Mouse (Mus musculus): Measurements from ENCODE around the gene Gm11492. TPM values are rescaled to one million over a fixed set of nuclear protein-coding genes. Genes with fewer than 3 reads are reported as not detected.

The Gm11492 gene
- polyA plus RNA-seq, 1 experiment from 2014 or later = not detected

DNA sequence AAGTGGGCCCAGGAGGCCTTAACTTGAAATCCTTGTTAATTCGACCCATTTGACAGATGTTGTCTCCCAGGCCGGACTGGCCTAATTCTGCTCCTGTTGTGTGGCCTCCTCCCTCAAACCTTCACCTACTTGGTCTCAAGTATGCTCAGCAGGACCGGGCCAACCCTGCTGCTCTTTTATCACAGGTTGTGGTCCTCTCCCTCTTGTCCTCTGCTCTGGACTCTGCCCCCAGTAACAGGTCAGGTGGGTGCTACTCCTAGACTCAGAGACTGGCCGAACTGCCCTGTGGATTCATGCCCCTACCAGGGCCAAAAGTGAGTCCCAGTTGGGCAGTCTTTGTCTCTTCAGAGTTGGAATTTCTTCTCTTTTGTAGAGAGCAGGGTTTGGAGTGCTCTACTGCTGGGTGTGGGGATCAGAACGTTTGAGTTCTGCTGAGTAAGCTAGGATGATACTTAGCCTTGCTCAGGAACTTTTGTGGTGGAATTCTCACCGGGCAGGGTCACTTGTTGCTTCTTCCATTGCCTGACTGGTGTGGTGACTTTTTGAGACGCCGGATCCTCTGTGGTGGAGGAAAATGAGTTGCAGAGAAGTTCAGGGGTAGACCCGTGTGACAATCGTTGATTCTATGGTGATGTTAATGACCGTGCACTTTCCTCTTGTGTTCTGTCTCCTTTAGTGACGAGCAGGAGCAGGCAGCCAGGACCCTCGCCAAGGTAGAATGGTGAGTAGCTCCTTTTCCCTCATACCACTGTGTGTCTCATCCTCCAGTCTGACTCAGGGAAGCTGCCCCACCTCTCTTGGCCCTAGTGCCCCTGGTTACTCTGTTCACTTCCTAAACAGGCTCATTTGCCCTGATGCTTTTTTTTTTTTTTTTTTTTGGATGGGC lies 26.5 kb downstream of the Gm11492 start:
- WGBS = 34% methylated on average over 13 of the region's 13 CpGs
- Histone ChIP-seq H3K27ac (replicated peaks) (peak overlapping the region; percentile 93), H3K9ac (peak overlapping the region; percentile 63), H3K4me3 (peak overlapping the region; percentile 73), H3K27me3 (no peaks in the 10 kb centered on the region), H3K4me1 (replicated peaks) (peaks cover 68% of the 10 kb centered on the region), H3K9me3 (no peaks in the 10 kb centered on the region), H3K36me3 (peaks cover 10% of the 10 kb centered on the region), H3K4me2 (peak overlapping the region; percentile 74)
- no peak for ATAC-seq (ENCODE audit: low FRiP score, low read depth)

DNA sequence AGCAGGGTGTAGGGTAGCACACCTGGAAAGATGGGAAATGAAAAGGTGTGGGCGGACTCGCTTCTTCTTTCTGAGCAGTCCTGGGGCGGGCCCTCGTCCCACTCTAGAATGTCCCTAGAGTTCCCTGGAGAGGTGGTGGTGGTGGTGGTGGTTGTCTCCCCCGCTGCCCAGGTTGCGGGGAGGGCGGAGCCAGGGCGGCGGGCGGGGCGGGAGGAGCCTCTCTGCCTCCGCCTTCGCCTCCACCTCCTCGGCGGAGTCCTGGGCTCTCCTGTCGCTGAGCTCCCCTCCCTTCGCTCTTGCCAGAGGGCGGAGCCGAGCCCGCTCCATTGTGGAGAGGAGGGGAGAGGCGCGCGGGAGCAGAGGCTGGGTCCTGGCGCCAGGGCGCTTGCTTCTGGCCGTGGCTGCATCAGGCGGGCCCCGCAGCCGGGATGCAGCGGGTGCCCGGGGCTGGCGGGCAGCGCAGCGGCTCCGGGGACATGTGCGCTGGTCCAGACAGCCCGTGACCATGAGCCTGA lies 28.9 kb downstream of the Gm11492 start:
- ATAC-seq (ENCODE audit: low FRiP score, low read depth) = peak; percentile 49
- no peaks in the 10 kb centered on the region for H3K27me3 ChIP-seq
- H3K4me2 ChIP-seq = peak overlapping the region; percentile 79
- peaks cover 54% of the 10 kb centered on the region for H3K4me1 ChIP-seq (replicated peaks)
- no peaks in the 10 kb centered on the region for H3K9me3 ChIP-seq
- H3K9ac ChIP-seq = peak overlapping the region; percentile 97
- peak overlapping the region; percentile 85 for H3K4me3 ChIP-seq
- peaks cover 33% of the 10 kb centered on the region for H3K36me3 ChIP-seq
- WGBS = 2% methylated on average over 27 of the region's 37 CpGs
- H3K27ac ChIP-seq (replicated peaks) = peak overlapping the region; percentile 90

DNA sequence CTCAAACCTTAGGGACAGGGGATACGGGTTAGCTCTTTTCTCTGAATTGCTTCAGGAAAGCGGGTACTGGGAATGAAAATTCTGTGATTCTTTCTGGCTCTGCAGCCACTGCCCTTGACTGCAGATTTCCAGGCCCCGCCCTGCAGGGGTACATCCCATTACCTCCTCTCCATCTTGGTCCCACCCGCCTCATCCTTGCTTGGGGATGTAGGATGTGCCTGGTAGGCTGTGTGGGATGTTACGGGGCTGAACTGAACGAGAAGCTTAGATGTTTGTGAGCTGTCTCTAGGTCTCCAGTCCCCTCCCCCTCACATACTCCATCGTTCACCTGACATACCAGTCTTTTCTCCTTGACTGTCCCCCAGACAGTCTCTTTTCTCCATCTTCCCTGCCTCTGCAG lies 29.5 kb downstream of the Gm11492 start:
- H3K4me1 ChIP-seq (replicated peaks) = peaks cover 49% of the 10 kb centered on the region
- WGBS = 6% methylated on average over 7 of the region's 7 CpGs

DNA sequence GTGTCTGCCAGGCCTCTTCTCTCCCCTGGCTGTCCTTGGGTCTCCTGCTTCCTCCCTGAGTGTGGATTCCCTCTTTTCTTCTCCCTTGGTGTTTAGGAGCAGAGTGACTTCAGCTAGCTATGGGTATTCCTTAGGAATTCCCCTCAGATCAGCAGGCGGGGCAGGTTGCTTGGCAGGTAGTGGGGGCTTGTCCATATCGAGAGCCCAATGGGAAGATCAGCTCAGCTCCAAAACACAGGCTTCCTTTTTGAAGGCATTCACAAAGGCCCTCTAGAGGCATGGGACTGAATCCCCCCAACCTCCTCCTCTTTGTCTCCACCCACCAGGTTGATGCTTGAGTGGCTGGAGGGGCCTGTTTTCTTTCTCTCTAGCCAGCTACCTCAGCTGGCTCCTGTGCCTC lies 30.0 kb downstream of the Gm11492 start:
- no peaks in the 10 kb centered on the region for H3K27me3 ChIP-seq
- H3K4me3 ChIP-seq = peak overlapping the region; percentile 85
- ATAC-seq (ENCODE audit: low FRiP score, low read depth) = no peak
- no peaks in the 10 kb centered on the region for H3K9me3 ChIP-seq
- peak overlapping the region; percentile 90 for H3K27ac ChIP-seq (replicated peaks)
- peaks cover 44% of the 10 kb centered on the region for H3K36me3 ChIP-seq
- 17% methylated on average over 2 of the region's 2 CpGs for WGBS
- H3K4me2 ChIP-seq = peak overlapping the region; percentile 79
- peaks cover 49% of the 10 kb centered on the region for H3K4me1 ChIP-seq (replicated peaks)
- H3K9ac ChIP-seq = peak overlapping the region; percentile 97

More for the DNA sequence above, 29.5 kb downstream of the Gm11492 start:
- ATAC-seq (ENCODE audit: low FRiP score, low read depth) = no peak
- Histone ChIP-seq H3K36me3 (peaks cover 39% of the 10 kb centered on the region), H3K4me2 (peak overlapping the region; percentile 79), H3K9ac (peak overlapping the region; percentile 97), H3K4me3 (peak overlapping the region; percentile 85), H3K27me3 (no peaks in the 10 kb centered on the region), H3K9me3 (no peaks in the 10 kb centered on the region), H3K27ac (replicated peaks) (peak overlapping the region; percentile 90)

DNA sequence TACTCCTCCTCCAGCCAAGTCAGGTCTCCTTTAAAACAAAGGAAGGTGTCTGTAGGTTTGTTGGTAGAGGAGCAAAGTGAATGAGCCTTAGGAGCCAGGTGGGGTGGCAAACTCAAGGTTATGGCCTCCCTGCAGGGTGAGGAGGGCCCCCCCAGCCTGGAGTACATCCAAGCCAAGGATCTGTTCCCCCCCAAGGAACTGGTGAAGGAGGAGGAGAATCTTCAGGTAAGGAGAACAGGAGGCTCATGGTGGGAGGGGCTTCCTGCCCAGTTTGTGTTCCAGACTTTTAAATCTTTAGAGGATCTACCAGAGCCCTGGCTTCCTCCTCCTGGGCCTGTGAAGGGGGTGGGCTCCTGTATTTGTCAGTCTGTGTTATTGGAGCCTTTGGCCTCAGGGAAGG lies 30.6 kb downstream of the Gm11492 start:
- H3K4me1 ChIP-seq (replicated peaks) = peaks cover 49% of the 10 kb centered on the region
- peaks cover 49% of the 10 kb centered on the region for H3K36me3 ChIP-seq
- H3K4me2 ChIP-seq = peak overlapping the region; percentile 79
- H3K9me3 ChIP-seq = no peaks in the 10 kb centered on the region
- peak overlapping the region; percentile 85 for H3K4me3 ChIP-seq
- no peaks in the 10 kb centered on the region for H3K27me3 ChIP-seq
- no peak for ATAC-seq (ENCODE audit: low FRiP score, low read depth)
- H3K9ac ChIP-seq = peak overlapping the region; percentile 97; the same call in 1 of the 2 replicates
- H3K27ac ChIP-seq (replicated peaks) = no peak overlapping the region

DNA sequence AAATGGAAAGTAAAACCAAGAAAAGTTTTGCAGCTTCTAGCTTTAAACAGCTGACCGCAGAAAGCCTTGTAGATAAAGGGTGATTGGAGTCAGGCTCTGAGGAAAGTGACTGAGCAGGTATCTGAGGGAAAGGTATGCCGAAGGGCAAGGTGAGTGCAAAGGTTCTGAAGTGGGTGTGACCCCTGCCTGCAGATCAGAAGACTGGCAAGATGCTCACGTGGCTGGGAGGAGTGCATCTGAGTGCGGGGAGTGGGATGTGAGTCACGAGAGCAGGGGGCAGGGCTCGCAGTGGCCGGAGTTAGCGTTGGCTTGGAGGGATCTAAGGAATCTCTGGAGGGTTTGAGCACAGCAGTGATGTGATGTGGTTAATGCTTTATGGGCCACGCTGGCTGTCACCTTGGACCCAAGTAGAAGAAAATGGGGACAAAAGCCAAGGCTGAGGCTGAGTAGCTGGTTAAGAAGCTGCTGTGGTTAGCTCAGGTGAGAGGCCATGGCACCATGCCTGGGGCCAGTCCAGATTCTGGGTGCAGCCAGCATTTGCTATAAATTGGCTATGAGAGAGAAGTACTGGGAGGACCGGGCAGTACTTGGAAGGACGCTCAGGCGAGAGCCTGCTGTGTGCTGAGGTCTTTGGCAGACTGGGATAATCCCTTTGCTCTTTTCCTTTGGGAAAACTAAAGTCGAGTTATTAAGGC lies 33.1 kb downstream of the Gm11492 start:
- peaks cover 27% of the 10 kb centered on the region for H3K4me1 ChIP-seq (replicated peaks)
- no peak overlapping the region for H3K4me2 ChIP-seq
- no peak overlapping the region for H3K9ac ChIP-seq
- peaks cover 74% of the 10 kb centered on the region for H3K36me3 ChIP-seq
- ATAC-seq (ENCODE audit: low FRiP score, low read depth) = no peak
- 92% methylated on average over 13 of the region's 13 CpGs for WGBS
- H3K27me3 ChIP-seq = no peaks in the 10 kb centered on the region
- no peak overlapping the region for H3K4me3 ChIP-seq
- H3K9me3 ChIP-seq = no peaks in the 10 kb centered on the region
- H3K27ac ChIP-seq (replicated peaks) = no peak overlapping the region

DNA sequence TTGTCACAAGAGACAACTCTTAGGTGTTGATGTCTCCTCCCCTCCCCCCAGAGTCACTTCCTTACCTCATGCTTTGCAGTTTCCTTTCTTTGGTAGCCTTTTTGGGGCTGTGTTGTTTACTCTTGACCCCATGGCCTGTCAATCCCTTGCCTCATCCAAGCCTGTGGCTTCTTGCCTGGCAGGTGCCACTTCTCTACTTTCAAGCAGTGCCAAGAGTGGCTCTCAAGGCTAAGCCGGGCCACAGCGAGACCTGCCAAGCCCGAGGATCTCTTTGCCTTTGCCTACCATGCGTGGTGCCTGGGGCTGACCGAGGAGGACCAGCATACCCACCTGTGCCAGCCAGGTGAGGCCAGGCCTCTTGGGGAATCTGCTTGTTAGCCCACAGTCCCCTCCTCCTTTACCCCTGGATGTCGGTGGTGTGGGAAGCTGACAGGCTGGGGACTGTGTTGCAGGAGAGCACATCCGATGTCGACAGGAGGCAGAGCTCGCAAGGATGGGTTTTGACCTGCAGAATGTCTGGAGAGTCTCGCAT lies 33.9 kb downstream of the Gm11492 start:
- Histone ChIP-seq H3K4me2 (no peak overlapping the region), H3K4me3 (no peak overlapping the region), H3K27ac (replicated peaks) (no peak overlapping the region), H3K4me1 (replicated peaks) (peaks cover 18% of the 10 kb centered on the region), H3K36me3 (peaks cover 83% of the 10 kb centered on the region), H3K27me3 (no peaks in the 10 kb centered on the region), H3K9ac (no peak overlapping the region), H3K9me3 (no peaks in the 10 kb centered on the region)
- WGBS = 95% methylated on average over 10 of the region's 10 CpGs
- ATAC-seq (ENCODE audit: low FRiP score, low read depth) = no peak

DNA sequence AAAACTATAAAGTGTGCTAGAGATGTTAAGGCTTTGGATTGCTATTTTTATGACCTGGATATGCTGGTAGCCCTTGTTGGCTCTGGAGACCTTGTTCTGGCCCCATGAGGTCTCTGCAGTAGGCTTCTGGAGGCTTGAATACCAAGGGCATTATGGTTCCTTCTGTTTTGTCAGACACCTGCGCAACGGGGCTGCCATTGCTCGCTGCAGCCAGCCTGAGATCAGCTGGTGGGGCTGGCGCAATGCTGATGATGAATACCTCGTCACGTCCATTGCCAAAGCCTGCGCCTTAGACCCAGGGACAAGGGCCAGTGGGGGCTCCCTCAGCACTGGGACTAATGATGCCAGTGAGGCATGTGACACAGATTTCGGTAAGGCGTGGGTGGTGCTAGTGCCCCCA lies 35.8 kb downstream of the Gm11492 start:
- Histone ChIP-seq H3K4me3 (no peak overlapping the region), H3K4me2 (no peak overlapping the region), H3K27ac (replicated peaks) (no peak overlapping the region), H3K9me3 (no peaks in the 10 kb centered on the region), H3K27me3 (no peaks in the 10 kb centered on the region), H3K9ac (no peak overlapping the region), H3K36me3 (peaks cover 98% of the 10 kb centered on the region), H3K4me1 (replicated peaks) (peaks cover 5% of the 10 kb centered on the region)
- no peak for ATAC-seq (ENCODE audit: low FRiP score, low read depth)
- 89% methylated on average over 9 of the region's 9 CpGs for WGBS

DNA sequence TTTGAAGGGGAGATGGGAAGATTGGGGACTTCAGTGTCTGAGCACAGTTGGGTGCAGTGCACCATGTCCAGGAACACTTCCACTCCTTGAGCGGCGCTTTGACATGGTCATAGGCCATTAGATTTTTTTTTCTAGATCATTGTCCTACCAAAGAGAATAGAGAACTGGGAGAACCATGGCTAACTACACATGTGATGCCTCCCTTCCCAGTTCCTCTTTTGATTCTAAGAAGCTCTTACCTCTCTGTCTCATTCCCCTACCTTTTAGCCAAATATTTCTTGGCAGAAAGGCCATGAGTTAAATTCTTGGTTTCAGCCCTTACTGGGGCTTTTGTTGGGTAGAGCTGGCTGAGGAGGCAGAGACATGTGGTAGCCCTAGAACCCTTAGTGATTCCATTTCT lies 37.1 kb downstream of the Gm11492 start:
- H3K4me3 ChIP-seq = no peak overlapping the region
- no peak for ATAC-seq (ENCODE audit: low FRiP score, low read depth)
- no peaks in the 10 kb centered on the region for H3K4me1 ChIP-seq (replicated peaks)
- 95% methylated on average over 2 of the region's 2 CpGs for WGBS
- H3K27me3 ChIP-seq = no peaks in the 10 kb centered on the region
- H3K4me2 ChIP-seq = no peak overlapping the region
- no peak overlapping the region for H3K9ac ChIP-seq
- H3K9me3 ChIP-seq = no peaks in the 10 kb centered on the region
- H3K36me3 ChIP-seq = peaks cover 98% of the 10 kb centered on the region
- H3K27ac ChIP-seq (replicated peaks) = no peak overlapping the region

DNA sequence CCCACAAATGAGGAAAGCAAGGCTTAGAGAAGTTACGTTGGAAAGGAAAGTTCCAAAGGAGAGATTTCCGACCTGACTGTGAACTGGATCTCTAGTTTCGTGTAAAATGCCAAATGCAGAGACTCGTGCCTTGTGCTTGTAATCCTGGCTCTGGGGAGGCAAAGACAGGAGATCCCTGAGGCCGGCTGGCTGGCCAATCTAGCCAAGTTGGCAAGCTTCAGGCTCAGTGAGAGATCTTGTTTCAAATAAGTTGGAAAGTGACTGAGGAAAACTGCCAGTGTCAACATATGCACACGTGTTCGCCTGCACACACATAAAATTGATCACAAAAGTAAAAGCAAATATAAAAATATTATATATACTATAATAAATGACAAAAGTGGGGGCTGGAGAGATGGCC lies 42.8 kb downstream of the Gm11492 start:
- H3K4me2 ChIP-seq = no peak overlapping the region
- H3K9ac ChIP-seq = no peak overlapping the region
- H3K36me3 ChIP-seq = peaks cover 99% of the 10 kb centered on the region
- no peak for ATAC-seq (ENCODE audit: low FRiP score, low read depth)
- no peak overlapping the region for H3K4me3 ChIP-seq
- no peaks in the 10 kb centered on the region for H3K9me3 ChIP-seq
- 89% methylated on average over 7 of the region's 7 CpGs for WGBS
- H3K27me3 ChIP-seq = no peaks in the 10 kb centered on the region
- no peak overlapping the region for H3K27ac ChIP-seq (replicated peaks)
- H3K4me1 ChIP-seq (replicated peaks) = no peaks in the 10 kb centered on the region

DNA sequence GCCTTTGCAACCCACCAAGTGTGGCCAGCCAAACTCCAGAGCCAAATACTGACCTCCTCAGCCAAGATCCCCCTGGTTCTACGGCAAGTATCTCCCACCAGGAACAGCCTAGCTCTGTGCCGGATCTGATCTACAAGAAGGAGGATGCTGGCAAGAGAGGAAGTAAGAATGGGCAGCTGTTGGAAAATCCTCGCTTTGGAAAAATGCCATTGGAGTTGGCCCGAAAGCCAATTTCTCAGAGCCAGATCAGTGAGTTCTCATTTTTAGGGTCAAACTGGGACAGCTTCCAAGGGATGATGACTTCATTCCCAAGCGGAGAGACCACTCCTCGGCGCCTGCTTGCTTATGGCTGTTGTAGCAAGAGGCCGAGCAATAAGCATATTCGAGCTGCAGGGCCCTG lies 45.1 kb downstream of the Gm11492 start:
- no peak for ATAC-seq (ENCODE audit: low FRiP score, low read depth)
- WGBS = 82% methylated on average over 9 of the region's 9 CpGs
- no peak overlapping the region for H3K27ac ChIP-seq (replicated peaks)
- H3K36me3 ChIP-seq = peaks cover 98% of the 10 kb centered on the region
- H3K9ac ChIP-seq = no peak overlapping the region
- H3K27me3 ChIP-seq = no peaks in the 10 kb centered on the region
- H3K9me3 ChIP-seq = no peaks in the 10 kb centered on the region
- H3K4me1 ChIP-seq (replicated peaks) = no peaks in the 10 kb centered on the region
- no peak overlapping the region for H3K4me3 ChIP-seq
- H3K4me2 ChIP-seq = no peak overlapping the region

DNA sequence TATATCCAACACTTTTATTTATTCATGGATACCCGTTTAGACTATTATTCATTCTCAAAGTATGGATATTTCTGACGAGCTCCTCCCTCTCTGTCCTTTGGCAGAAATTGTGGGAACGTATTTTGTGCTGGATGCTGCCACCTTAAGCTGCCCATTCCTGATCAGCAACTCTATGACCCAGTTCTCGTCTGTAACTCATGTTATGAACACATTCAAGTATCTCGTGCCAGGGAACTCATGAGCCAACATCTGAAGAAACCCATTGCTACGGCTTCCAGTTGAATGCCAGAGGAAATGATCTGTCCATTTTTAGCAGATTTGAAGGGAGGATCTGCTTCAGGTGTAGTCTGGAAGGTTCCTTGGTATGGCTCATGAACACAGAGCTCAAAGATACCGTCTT lies 47.5 kb downstream of the Gm11492 start:
- 92% methylated on average over 7 of the region's 7 CpGs for WGBS
- Histone ChIP-seq H3K9me3 (no peaks in the 10 kb centered on the region), H3K4me1 (replicated peaks) (no peaks in the 10 kb centered on the region), H3K4me2 (no peak overlapping the region), H3K36me3 (peaks cover 98% of the 10 kb centered on the region), H3K27me3 (no peaks in the 10 kb centered on the region), H3K4me3 (no peak overlapping the region), H3K27ac (replicated peaks) (no peak overlapping the region), H3K9ac (no peak overlapping the region)
- ATAC-seq (ENCODE audit: low FRiP score, low read depth) = no peak
